7 mouse cellular contexts compared by ENCODE assay signal in the genomic region with DNA sequence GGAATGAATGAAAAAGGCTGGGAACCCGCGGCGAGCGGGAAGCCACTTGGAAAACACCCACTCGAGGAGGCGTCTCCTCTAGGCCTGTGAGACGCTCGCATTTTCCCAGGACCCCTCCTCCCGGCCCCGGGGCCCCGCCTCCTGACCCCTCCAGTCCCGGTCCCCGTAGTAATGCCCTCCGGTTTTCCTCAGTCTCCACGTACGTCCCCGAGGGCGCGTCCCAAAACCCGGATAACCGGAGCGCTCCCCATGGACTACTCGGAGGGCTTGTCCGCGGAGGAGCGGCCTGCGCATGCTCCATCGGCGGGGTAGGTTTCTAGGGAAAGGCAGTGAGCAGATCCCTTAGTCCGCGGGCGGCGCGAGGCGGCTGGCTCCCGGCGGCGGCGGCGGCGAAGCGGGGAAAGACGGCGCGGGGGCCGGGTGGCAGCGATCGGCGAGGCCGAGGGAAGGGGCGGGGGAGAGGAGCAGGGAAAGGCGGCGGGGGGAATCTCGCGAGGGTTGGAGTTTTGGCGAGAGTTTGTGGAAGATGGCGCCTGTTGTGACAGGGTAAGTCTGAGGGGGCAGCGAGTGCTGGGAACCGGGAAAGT.
DNase-seq lines count a peak whose midpoint lies in the region; ATAC-seq and TF ChIP-seq lines count a peak whose summit lies in the region.

No protein-coding gene starts in this region.

- peak; percentile 84 for ATAC-seq in intestine, postnatal 0 days
- peak; percentile 80 for ATAC-seq in midbrain, embryonic 12.5 days (ENCODE audit: low FRiP score, low read depth)

- H3K36me3 ChIP-seq in embryonic facial prominence, embryonic 10.5 days (replicated peaks), result no peaks in the 10 kb centered on the region
- no peaks in the 10 kb centered on the region for H3K36me3 ChIP-seq in intestine, postnatal 0 days (ENCODE audit: control insufficient read depth, insufficient read depth)
- H3K36me3 ChIP-seq in midbrain, embryonic 12.5 days, result no peaks in the 10 kb centered on the region
- H3K36me3 ChIP-seq in small intestine, adult 2 months (ENCODE audit: control insufficient read depth, insufficient read depth, low read length), result no peaks in the 10 kb centered on the region

- TF ChIP-seq POLR2A in small intestine, adult 2 months (IDR thresholded peaks at IDR 0.05; ENCODE audit: low read depth, low read length), result peak; percentile 60

- peak overlapping the region; percentile 95 for H3K4me3 ChIP-seq in embryonic facial prominence, embryonic 10.5 days
- H3K4me3 ChIP-seq in intestine, postnatal 0 days (ENCODE audit: low read depth, low read length), result peak overlapping the region; percentile 81
- peak overlapping the region; percentile 72 for H3K4me3 ChIP-seq in midbrain, embryonic 12.5 days
- H3K4me3 ChIP-seq in small intestine, adult 2 months (ENCODE audit: low read depth, low read length), result peak overlapping the region; percentile 94

- under 1% methylated on average over 59 of the region's 59 CpGs for WGBS in embryonic facial prominence, embryonic 10.5 days
- WGBS in intestine, postnatal 0 days, result 2% methylated on average over 52 of the region's 59 CpGs
- under 1% methylated on average over 49 of the region's 59 CpGs for WGBS in midbrain, embryonic 12.5 days
- WGBS in small intestine, adult 2 months, result 1% methylated on average over 59 of the region's 59 CpGs

- H3K9me3 ChIP-seq in embryonic facial prominence, embryonic 10.5 days, result no peaks in the 10 kb centered on the region
- H3K9me3 ChIP-seq in intestine, postnatal 0 days (ENCODE audit: control insufficient read depth), result no peaks in the 10 kb centered on the region
- H3K9me3 ChIP-seq in midbrain, embryonic 12.5 days, result no peaks in the 10 kb centered on the region

- peak overlapping the region; percentile 95 for H3K4me2 ChIP-seq in intestine, postnatal 0 days (replicated peaks; ENCODE audit: low read depth)
- peak overlapping the region; percentile 94 for H3K4me2 ChIP-seq in midbrain, embryonic 12.5 days (replicated peaks)

- intact Hi-C loops in left cerebral cortex, postnatal 4 days (cut with DNase I), result no loop called here

- peaks cover 8% of the 10 kb centered on the region; the same call in 1 of the 2 replicates for H3K27me3 ChIP-seq in embryonic facial prominence, embryonic 10.5 days (replicated peaks; ENCODE audit: low read depth, poor library complexity, severe bottlenecking)
- H3K27me3 ChIP-seq in intestine, postnatal 0 days (replicated peaks; ENCODE audit: control insufficient read depth, insufficient read depth, low read length), result no peaks in the 10 kb centered on the region
- H3K27me3 ChIP-seq in midbrain, embryonic 12.5 days, result peaks cover 9% of the 10 kb centered on the region
- no peaks in the 10 kb centered on the region for H3K27me3 ChIP-seq in small intestine, adult 2 months (ENCODE audit: control insufficient read depth, insufficient read depth, low read length)

- peak overlapping the region; percentile 92 for H3K9ac ChIP-seq in intestine, postnatal 0 days (ENCODE audit: low read depth, low read length)
- peak overlapping the region; percentile 89 for H3K9ac ChIP-seq in midbrain, embryonic 12.5 days (replicated peaks)

- H3K4me1 ChIP-seq in embryonic facial prominence, embryonic 10.5 days, result peaks cover 36% of the 10 kb centered on the region
- no peaks in the 10 kb centered on the region for H3K4me1 ChIP-seq in intestine, postnatal 0 days (replicated peaks; ENCODE audit: control insufficient read depth, insufficient read depth, low read length)
- H3K4me1 ChIP-seq in midbrain, embryonic 12.5 days, result peaks cover 27% of the 10 kb centered on the region
- H3K4me1 ChIP-seq in small intestine, adult 2 months (ENCODE audit: control insufficient read depth, insufficient read depth, insufficient read length, low read length), result peaks cover 2% of the 10 kb centered on the region

- DNase-seq in adrenal gland, postnatal 10 days, result peak; percentile 99
- DNase-seq in embryonic facial prominence, embryonic 10.5 days (ENCODE audit: low spot score), result peak; percentile 99
- DNase-seq in gonadal fat pad, adult 2 months (ENCODE audit: low read depth), result peak; percentile 71
- peak; percentile 99 for DNase-seq in left cerebral cortex, postnatal 4 days

- no peak for TF ChIP-seq CTCF in intestine, postnatal 0 days (IDR thresholded peaks at IDR 0.05; ENCODE audit: low read depth)
- no peak for TF ChIP-seq CTCF in small intestine, adult 2 months (IDR thresholded peaks at IDR 0.05; ENCODE audit: extremely low read depth, insufficient read length, insufficient replicate concordance, low read depth, low read length)

- H3K27ac ChIP-seq in embryonic facial prominence, embryonic 10.5 days (replicated peaks), result peak overlapping the region; percentile 97
- H3K27ac ChIP-seq in intestine, postnatal 0 days (ENCODE audit: low read depth, low read length), result peak overlapping the region; percentile 98
- H3K27ac ChIP-seq in midbrain, embryonic 12.5 days (replicated peaks), result peak overlapping the region; percentile 97
- peak overlapping the region; percentile 91 for H3K27ac ChIP-seq in small intestine, adult 2 months (ENCODE audit: insufficient read depth, low read depth, low read length)

Comparison
In these comparisons a context has a peak if more than half of its experiments do, and no peak if none do; other contexts are left out.
1. Peak in every context shown above with its lines: DNase-seq, ATAC-seq, H3K4me3 ChIP-seq and H3K27ac ChIP-seq.